ENCODE assay signal across 11 mouse cellular contexts in genomic region chr5:151126608-151127005, GRCm38 (mm10).
DNase-seq lines count a peak whose midpoint lies in the region; ATAC-seq and TF ChIP-seq lines count a peak whose summit lies in the region.
"Had no signal": no experiment of that assay in that cellular context is flagged by ENCODE, and none has a peak within 500 bp of the region (broad histone marks: within the 10 kb centered on the region; RNA-seq: fewer than 3 reads in every experiment).

No protein-coding gene starts in this region.

- no peaks in the 10 kb centered on the region for H3K9me3 ChIP-seq in hindbrain, embryonic 14.5 days (ENCODE audit: control insufficient read depth, low read length)
- no peaks in the 10 kb centered on the region for H3K9me3 ChIP-seq in hindbrain, embryonic 11.5 days (ENCODE audit: control insufficient read depth, low read length)
- no peaks in the 10 kb centered on the region for H3K9me3 ChIP-seq in lung, embryonic 14.5 days (ENCODE audit: low read depth, low read length)
- no peaks in the 10 kb centered on the region for H3K9me3 ChIP-seq in intestine, embryonic 15.5 days
- no peaks in the 10 kb centered on the region for H3K9me3 ChIP-seq in stomach, embryonic 14.5 days (ENCODE audit: control insufficient read depth, low read depth, low read length)
- H3K9me3 ChIP-seq in liver, embryonic 12.5 days (replicated peaks): no peaks in the 10 kb centered on the region

- H3K9ac ChIP-seq in hindbrain, embryonic 14.5 days: no peak overlapping the region
- no peak overlapping the region for H3K9ac ChIP-seq in hindbrain, embryonic 11.5 days (ENCODE audit: low read depth, low read length)
- H3K9ac ChIP-seq in lung, embryonic 14.5 days: peak overlapping the region; percentile 50
- H3K9ac ChIP-seq in intestine, embryonic 15.5 days: no peak overlapping the region
- peak overlapping the region; percentile 42; the same call in 1 of the 2 replicates for H3K9ac ChIP-seq in stomach, embryonic 14.5 days (replicated peaks; ENCODE audit: low read depth, low read length)
- H3K9ac ChIP-seq in liver, embryonic 12.5 days: no peak overlapping the region

- H3K36me3 ChIP-seq in hindbrain, embryonic 14.5 days (replicated peaks; ENCODE audit: control insufficient read depth, insufficient read depth): no peaks in the 10 kb centered on the region
- H3K36me3 ChIP-seq in hindbrain, embryonic 11.5 days (ENCODE audit: control insufficient read depth, insufficient read depth, low read length): no peaks in the 10 kb centered on the region
- no peaks in the 10 kb centered on the region for H3K36me3 ChIP-seq in lung, embryonic 14.5 days (ENCODE audit: insufficient read depth)
- no peaks in the 10 kb centered on the region for H3K36me3 ChIP-seq in intestine, embryonic 15.5 days
- no peaks in the 10 kb centered on the region for H3K36me3 ChIP-seq in stomach, embryonic 14.5 days (ENCODE audit: control insufficient read depth, insufficient read depth, low read length)
- no peaks in the 10 kb centered on the region for H3K36me3 ChIP-seq in liver, embryonic 12.5 days

- no peak for TF ChIP-seq CTCF in lung, embryonic 14.5 days (IDR thresholded peaks at IDR 0.05; ENCODE audit: low read depth)

- H3K4me1 ChIP-seq in hindbrain, embryonic 14.5 days (replicated peaks; ENCODE audit: control insufficient read depth, insufficient read depth, low read length): peaks cover 9% of the 10 kb centered on the region; the same call in 1 of the 2 replicates
- H3K4me1 ChIP-seq in hindbrain, embryonic 11.5 days (replicated peaks; ENCODE audit: control insufficient read depth, insufficient read depth, low read length): no peaks in the 10 kb centered on the region
- H3K4me1 ChIP-seq in lung, embryonic 14.5 days (ENCODE audit: insufficient read depth): peaks cover 7% of the 10 kb centered on the region
- H3K4me1 ChIP-seq in intestine, embryonic 15.5 days (replicated peaks): 0 out of 2 replicates have a peak, but pooled peaks cover 13% of the 10 kb centered on the region
- peaks cover 4% of the 10 kb centered on the region; the same call in 1 of the 2 replicates for H3K4me1 ChIP-seq in stomach, embryonic 14.5 days (ENCODE audit: control insufficient read depth, insufficient read depth, low read length)
- 0 out of 2 replicates have a peak, but pooled peaks cover 9% of the 10 kb centered on the region for H3K4me1 ChIP-seq in liver, embryonic 12.5 days

- H3K4me3 ChIP-seq in hindbrain, embryonic 14.5 days (replicated peaks; ENCODE audit: low read length): 0 out of 2 replicates have a peak overlapping the region, but pooled peaks have one; percentile 9
- no peak overlapping the region for H3K4me3 ChIP-seq in hindbrain, embryonic 11.5 days (ENCODE audit: low read depth, low read length)
- H3K4me3 ChIP-seq in lung, embryonic 14.5 days (ENCODE audit: low read depth, low read length): peak overlapping the region; percentile 36
- peak overlapping the region; percentile 33 for H3K4me3 ChIP-seq in intestine, embryonic 15.5 days (replicated peaks)
- H3K4me3 ChIP-seq in stomach, embryonic 14.5 days (ENCODE audit: low read depth, low read length): peak overlapping the region; percentile 36
- H3K4me3 ChIP-seq in liver, embryonic 12.5 days: no peak overlapping the region

- H3K4me2 ChIP-seq in hindbrain, embryonic 14.5 days (replicated peaks): peak overlapping the region; percentile 21; the same call in 1 of the 2 replicates
- H3K4me2 ChIP-seq in hindbrain, embryonic 11.5 days (replicated peaks; ENCODE audit: low read depth, low read length): no peak overlapping the region
- peak overlapping the region; percentile 43 for H3K4me2 ChIP-seq in lung, embryonic 14.5 days
- peak overlapping the region; percentile 51 for H3K4me2 ChIP-seq in intestine, embryonic 15.5 days (replicated peaks)
- peak overlapping the region; percentile 39 for H3K4me2 ChIP-seq in stomach, embryonic 14.5 days (replicated peaks; ENCODE audit: low read depth, low read length)
- no peak overlapping the region for H3K4me2 ChIP-seq in liver, embryonic 12.5 days

- H3K27me3 ChIP-seq in hindbrain, embryonic 14.5 days (ENCODE audit: control insufficient read depth, insufficient read depth, low read length): no peaks in the 10 kb centered on the region
- no peaks in the 10 kb centered on the region for H3K27me3 ChIP-seq in hindbrain, embryonic 11.5 days (ENCODE audit: control insufficient read depth, insufficient read depth, low read length)
- H3K27me3 ChIP-seq in lung, embryonic 14.5 days (ENCODE audit: insufficient read depth, low read length): no peaks in the 10 kb centered on the region
- H3K27me3 ChIP-seq in intestine, embryonic 15.5 days (replicated peaks): no peaks in the 10 kb centered on the region
- H3K27me3 ChIP-seq in stomach, embryonic 14.5 days (ENCODE audit: control insufficient read depth, insufficient read depth, low read length): no peaks in the 10 kb centered on the region
- no peaks in the 10 kb centered on the region for H3K27me3 ChIP-seq in liver, embryonic 12.5 days (replicated peaks)
- H3K27me3 ChIP-seq: Patski had no signal

- peak overlapping the region; percentile 43; the same call in 1 of the 2 replicates for H3K27ac ChIP-seq in hindbrain, embryonic 14.5 days
- H3K27ac ChIP-seq in hindbrain, embryonic 11.5 days (ENCODE audit: low read depth, low read length): no peak overlapping the region
- H3K27ac ChIP-seq in lung, embryonic 14.5 days (ENCODE audit: low read depth): peak overlapping the region; percentile 89
- peak overlapping the region; percentile 81 for H3K27ac ChIP-seq in intestine, embryonic 15.5 days
- peak overlapping the region; percentile 90 for H3K27ac ChIP-seq in stomach, embryonic 14.5 days (ENCODE audit: low read length)
- H3K27ac ChIP-seq in liver, embryonic 12.5 days: no peak overlapping the region

- DNase-seq in hindbrain, embryonic 14.5 days (ENCODE audit: low spot score): no peak
- no peak for DNase-seq in hindbrain, embryonic 11.5 days (ENCODE audit: low spot score)
- DNase-seq in lung, embryonic 14.5 days: peak; percentile 56
- DNase-seq in lung, adult 18-20 months: no peak
- no peak for DNase-seq in adrenal gland, postnatal 10 days
- DNase-seq: adrenal gland, adult 8-10 months; right cerebral cortex, postnatal 4 days had no signal

- 65% methylated on average over 10 of the region's 10 CpGs for WGBS in hindbrain, embryonic 14.5 days
- 83% methylated on average over 10 of the region's 10 CpGs for WGBS in hindbrain, embryonic 11.5 days
- WGBS in lung, embryonic 14.5 days: 33% methylated on average over 10 of the region's 10 CpGs
- WGBS in intestine, embryonic 15.5 days: 42% methylated on average over 10 of the region's 10 CpGs
- 29% methylated on average over 10 of the region's 10 CpGs for WGBS in stomach, embryonic 14.5 days
- WGBS in liver, embryonic 12.5 days (ENCODE audit: insufficient replicate concordance): 54% methylated on average over 10 of the region's 10 CpGs

- no peak for ATAC-seq in hindbrain, embryonic 14.5 days (ENCODE audit: low FRiP score)
- ATAC-seq in hindbrain, embryonic 11.5 days (ENCODE audit: low FRiP score): no peak
- no peak for ATAC-seq in lung, embryonic 14.5 days (ENCODE audit: insufficient read depth)
- no peak for ATAC-seq in intestine, embryonic 15.5 days
- ATAC-seq in stomach, embryonic 14.5 days (ENCODE audit: insufficient number of reproducible peaks, insufficient read depth, low FRiP score, low read depth): no peak
- no peak for ATAC-seq in liver, embryonic 12.5 days
- ATAC-seq: Patski had no signal

Comparison
In these comparisons a context has a peak if more than half of its experiments do, and no peak if none do; other contexts are left out.
1. H3K27ac ChIP-seq: peak in hindbrain, embryonic 14.5 days (single experiment), lung, embryonic 14.5 days (single experiment), intestine, embryonic 15.5 days (single experiment) and stomach, embryonic 14.5 days (single experiment); none in hindbrain, embryonic 11.5 days (single experiment) and liver, embryonic 12.5 days (single experiment).
2. H3K4me2 ChIP-seq: peak in hindbrain, embryonic 14.5 days (single experiment), lung, embryonic 14.5 days (single experiment), intestine, embryonic 15.5 days (single experiment) and stomach, embryonic 14.5 days (single experiment); none in hindbrain, embryonic 11.5 days (single experiment) and liver, embryonic 12.5 days (single experiment).
3. H3K4me3 ChIP-seq: peak in hindbrain, embryonic 14.5 days (single experiment), lung, embryonic 14.5 days (single experiment), intestine, embryonic 15.5 days (single experiment) and stomach, embryonic 14.5 days (single experiment); none in hindbrain, embryonic 11.5 days (single experiment) and liver, embryonic 12.5 days (single experiment).
4. H3K9ac ChIP-seq: peak in lung, embryonic 14.5 days (single experiment) and stomach, embryonic 14.5 days (single experiment); none in hindbrain, embryonic 14.5 days (single experiment), hindbrain, embryonic 11.5 days (single experiment), intestine, embryonic 15.5 days (single experiment) and liver, embryonic 12.5 days (single experiment).